ENCODE assay signal across 14 mouse cellular contexts in genomic region chr7:98881887-98882286, GRCm38 (mm10). TPM values are rescaled to one million over a fixed set of nuclear protein-coding genes. Genes with fewer than 3 reads are reported as not detected.
DNase-seq lines count a peak whose midpoint lies in the region; ATAC-seq and TF ChIP-seq lines count a peak whose summit lies in the region.
"Had no signal": no experiment of that assay in that cellular context is flagged by ENCODE, and none has a peak within 500 bp of the region (broad histone marks: within the 10 kb centered on the region; RNA-seq: fewer than 3 reads in every experiment).

No protein-coding gene starts in this region.

- no peaks in the 10 kb centered on the region for H3K27me3 ChIP-seq in MEL (ENCODE audit: control insufficient read depth in 1 of 2, insufficient read depth in 2 of 2, low read length in 2 of 2)
- peaks cover 14% of the 10 kb centered on the region for H3K27me3 ChIP-seq in embryonic facial prominence, embryonic 10.5 days (replicated peaks; ENCODE audit: low read depth, poor library complexity, severe bottlenecking)
- H3K27me3 ChIP-seq: heart, embryonic 12.5 days had no signal

- WGBS in embryonic facial prominence, embryonic 10.5 days = 70% methylated on average over 4 of the region's 4 CpGs

- ATAC-seq in frontal cortex, adult (ENCODE audit: low TSS enrichment) = peak; percentile 50; the same call in 1 of the 2 replicates
- ATAC-seq: hindbrain, embryonic 16.5 days had no signal

- TF ChIP-seq CTCF in MEL (IDR thresholded peaks at IDR 0.05 in 2 of 3, conservative IDR thresholded peaks at IDR 0.05 in 1 of 3; ENCODE audit: control insufficient read depth in 1 of 3, insufficient read depth in 1 of 3, low read depth in 2 of 3, low read length in 3 of 3, poor library complexity in 1 of 3, severe bottlenecking in 1 of 3) = peak in 2 of 3 experiments; percentile 44 to 50; a peak in 4 of 6 replicates
- TF ChIP-seq CTCF in cortical plate, adult 2 months (IDR thresholded peaks at IDR 0.05; ENCODE audit: extremely low read depth, insufficient read depth, low read length) = peak; percentile 46

- DNase-seq in frontal cortex, postnatal 36 days (ENCODE audit: low spot score in 2 of 2) = no peak
- peak; percentile 29 for DNase-seq in left cerebral cortex, postnatal 4 days
- no peak for DNase-seq in left cerebral cortex, adult 18-20 months (ENCODE audit: low spot score in 2 of 2)
- DNase-seq in MEL (ENCODE audit: low read depth, low spot score) = peak; percentile 10
- no peak for DNase-seq in embryonic facial prominence, embryonic 10.5 days (ENCODE audit: low spot score)
- DNase-seq: gastrocnemius, postnatal 10 days; spleen, adult 18-20 months; thymus, adult 18-20 months had no signal

- no peaks in the 10 kb centered on the region for H3K36me3 ChIP-seq in MEL (ENCODE audit: control insufficient read depth in 1 of 2, insufficient read depth in 2 of 2, low read length in 2 of 2)
- no peaks in the 10 kb centered on the region for H3K36me3 ChIP-seq in embryonic facial prominence, embryonic 10.5 days (replicated peaks)
- H3K36me3 ChIP-seq: limb, embryonic 12.5 days had no signal

- no peak overlapping the region for H3K4me3 ChIP-seq in MEL (ENCODE audit: control insufficient read depth in 1 of 2, insufficient read depth in 1 of 2, low read depth in 2 of 2, low read length in 2 of 2)
- H3K4me3 ChIP-seq in cortical plate, adult 2 months (ENCODE audit: insufficient read depth, low read length) = no peak overlapping the region
- H3K4me3 ChIP-seq in embryonic facial prominence, embryonic 10.5 days = no peak overlapping the region
- H3K4me3 ChIP-seq: heart, embryonic 12.5 days; limb, embryonic 12.5 days; myocyte had no signal

- no peak overlapping the region for H3K27ac ChIP-seq in MEL (ENCODE audit: control insufficient read depth, low read depth, low read length)
- no peak overlapping the region for H3K27ac ChIP-seq in cortical plate, adult 2 months (ENCODE audit: insufficient read depth, low read length)
- no peak overlapping the region for H3K27ac ChIP-seq in embryonic facial prominence, embryonic 10.5 days (replicated peaks)
- H3K27ac ChIP-seq: limb, embryonic 12.5 days had no signal

- H3K79me2 ChIP-seq in MEL (ENCODE audit: control insufficient read depth, insufficient read depth, low read length, poor library complexity) = no peaks in the 10 kb centered on the region

- H3K9ac ChIP-seq in MEL (ENCODE audit: control insufficient read depth, low read depth, low read length, poor library complexity, severe bottlenecking) = no peak overlapping the region
- H3K9ac ChIP-seq: heart, embryonic 12.5 days; limb, embryonic 12.5 days had no signal

- H3K9me3 ChIP-seq in MEL (replicated peaks; ENCODE audit: insufficient read depth, low read length) = no peaks in the 10 kb centered on the region
- H3K9me3 ChIP-seq in embryonic facial prominence, embryonic 10.5 days = no peaks in the 10 kb centered on the region
- H3K9me3 ChIP-seq: heart, embryonic 12.5 days; limb, embryonic 12.5 days had no signal

- no peaks in the 10 kb centered on the region for H3K4me1 ChIP-seq in MEL (ENCODE audit: control insufficient read depth in 1 of 2, insufficient read depth in 2 of 2, low read length in 2 of 2)
- H3K4me1 ChIP-seq in cortical plate, adult 2 months (ENCODE audit: control insufficient read depth, insufficient read depth, low read length) = no peaks in the 10 kb centered on the region
- peaks cover 16% of the 10 kb centered on the region for H3K4me1 ChIP-seq in embryonic facial prominence, embryonic 10.5 days

- intact Hi-C loops in left cerebral cortex, postnatal 4 days (cut with DNase I) = no loop called here

- TF ChIP-seq RAD21 in MEL (IDR thresholded peaks at IDR 0.05; ENCODE audit: low read depth, low read length) = peak; percentile 26

- TF ChIP-seq EP300 in MEL (IDR thresholded peaks at IDR 0.05; ENCODE audit: low read depth in 1 of 2, low read length in 2 of 2) = no peak

- no peak for TF ChIP-seq POLR2A in MEL (IDR thresholded peaks at IDR 0.05; ENCODE audit: control insufficient read depth in 1 of 2, insufficient read depth in 1 of 2, low read depth in 1 of 2, low read length in 2 of 2, poor library complexity in 1 of 2)
- TF ChIP-seq POLR2A in cortical plate, adult 2 months (IDR thresholded peaks at IDR 0.05; ENCODE audit: extremely low read depth, insufficient read depth, low read length) = no peak

TF ChIP-seq in MEL, 35 proteins besides CTCF, POLR2A, EP300 and RAD21:
- no peak for TF ChIP-seq TBP (IDR thresholded peaks at IDR 0.05; ENCODE audit: low read depth, low read length)
- TF ChIP-seq SMC3 (IDR thresholded peaks at IDR 0.05; ENCODE audit: low read depth, low read length) = peak; percentile 63

RNA-seq across cellular contexts. Expression of gene Wnt11, which starts 47.0 kb away (rescaled TPM):
- under 1 TPM; 0.81 to 0.84 TPM for total RNA-seq in left cerebral cortex, postnatal 4 days (2021)
- under 1 TPM; 0.56 to 0.93 TPM for total RNA-seq in left cerebral cortex, adult 18-20 months (2021)
- total RNA-seq in MEL (2012; rRNA removed) = not detected in 2 replicates
- polyA plus RNA-seq in MEL (2012; ENCODE audit: insufficient read depth in 1 of 2, insufficient read length in 2 of 2, low read depth in 1 of 2, low replicate concordance in 2 of 2, missing spikeins in 1 of 2) = not detected
- polyA plus RNA-seq in cortical plate, adult 2 months (2012; rRNA removed) = 0.69 and 0.78 TPM in 2 replicates
- polyA plus RNA-seq in embryonic facial prominence, embryonic 10.5 days (2016; fragmentation: Nextera tagmentation; extraction: Ambion mirVana) = 2.0 TPM in 2 replicates

Comparison
In these comparisons a context has a peak if more than half of its experiments do, and no peak if none do; other contexts are left out.
1. DNase-seq: peak in left cerebral cortex, postnatal 4 days (single experiment) and MEL (single experiment); none in frontal cortex, postnatal 36 days (0 of 2), left cerebral cortex, adult 18-20 months (0 of 2) and embryonic facial prominence, embryonic 10.5 days (single experiment).